Mouse (Mus musculus) left cerebral cortex, postnatal 25 days (tissue): ENCODE measurements around the gene Insm1. TPM values are rescaled to one million over a fixed set of nuclear protein-coding genes. Genes with fewer than 3 reads are reported as not detected.
A peak's percentile ranks its signal among the peaks of the same experiment; 100 is the strongest.

Source experiments
- DNase-seq, 2 experiments: peaks; one replicate each; pipeline ENCODE4 v3.0.0; 2022; ENCODE audit warnings: low spot score in 2 of 2, mixed read lengths in 1 of 2
- intact Hi-C: fragments of 180-260 bp; cut with DNase I; formaldehyde crosslinking; loops from one replicate; pipeline ENCODE4 v1.15.1; 2025
- total RNA-seq, 2 experiments: library from RNA; stranded (reverse); gene quantifications; 2 replicates each; pipeline ENCODE4 v1.2.3; 2021

The Insm1 gene
- total RNA-seq, 2 experiments from 2014 or later, result 4.0 to 4.2 TPM

- DNase-seq, result peak; percentile 18 to 39
- intact Hi-C loops, result loop anchor here (5.0 kb wide), 2 partner anchors 140 to 265 kb away; no protein-coding TSS in a partner anchor
These were observed 806 bp downstream of the Insm1 start for GRCm38 (mm10) chr2:146222279-146223175.

- intact Hi-C loops, result loop anchor here (5.0 kb wide), 2 partner anchors 139 to 266 kb away; no protein-coding TSS in a partner anchor
- peak; percentile 33 to 41 for DNase-seq
These were observed 1.6 kb downstream of the Insm1 start for GRCm38 (mm10) chr2:146223176-146223905.

GRCm38 (mm10) chr2:146224141-146224540 is 2.4 kb downstream of the Insm1 start:
- no peak for DNase-seq
- intact Hi-C loops, result loop anchor here (5.0 kb wide), 2 partner anchors 138 to 267 kb away; no protein-coding TSS in a partner anchor

GRCm38 (mm10) chr2:146225818-146226217 is 4.1 kb downstream of the Insm1 start:
- no peak for DNase-seq
- intact Hi-C loops, result no loop called here

GRCm38 (mm10) chr2:146226484-146226883 is 4.8 kb downstream of the Insm1 start:
- no peak for DNase-seq
- intact Hi-C loops, result no loop called here

GRCm38 (mm10) chr2:146227646-146228045 is 5.9 kb downstream of the Insm1 start:
- DNase-seq, result no peak
- intact Hi-C loops, result no loop called here

- no peak for DNase-seq
- intact Hi-C loops, result no loop called here
These were observed 6.7 kb downstream of the Insm1 start for GRCm38 (mm10) chr2:146228435-146228834.

- DNase-seq, result peak in 1 of 2 experiments; percentile 44
- intact Hi-C loops, result no loop called here
These were observed 9.8 kb downstream of the Insm1 start for GRCm38 (mm10) chr2:146231485-146231884.

GRCm38 (mm10) chr2:146239196-146239747 is 17.6 kb downstream of the Insm1 start:
- intact Hi-C loops, result no loop called here

GRCm38 (mm10) chr2:146244049-146244448 is 22.3 kb downstream of the Insm1 start:
- intact Hi-C loops, result no loop called here
- DNase-seq, result no peak

More at GRCm38 (mm10) chr2:146239196-146239747, 17.6 kb downstream of the Insm1 start:
- no peak for DNase-seq

GRCm38 (mm10) chr2:146245401-146245800 is 23.7 kb downstream of the Insm1 start:
- no peak for DNase-seq
- intact Hi-C loops, result no loop called here

- peak; percentile 30 to 42 for DNase-seq
- intact Hi-C loops, result no loop called here
These were observed 24.8 kb downstream of the Insm1 start for GRCm38 (mm10) chr2:146246409-146247075.

- intact Hi-C loops, result no loop called here
- DNase-seq, result no peak
These were observed 25.9 kb downstream of the Insm1 start for GRCm38 (mm10) chr2:146247576-146247975.

GRCm38 (mm10) chr2:146249033-146249432 is 27.3 kb downstream of the Insm1 start:
- DNase-seq, result no peak
- intact Hi-C loops, result no loop called here

GRCm38 (mm10) chr2:146250236-146250904 is 28.6 kb downstream of the Insm1 start:
- DNase-seq, result no peak
- intact Hi-C loops, result no loop called here

GRCm38 (mm10) chr2:146254387-146254786 is 32.7 kb downstream of the Insm1 start:
- intact Hi-C loops, result no loop called here

GRCm38 (mm10) chr2:146255636-146256035 is 33.9 kb downstream of the Insm1 start:
- intact Hi-C loops, result no loop called here
- DNase-seq, result no peak

More at GRCm38 (mm10) chr2:146254387-146254786, 32.7 kb downstream of the Insm1 start:
- no peak for DNase-seq

GRCm38 (mm10) chr2:146256321-146256875 is 34.7 kb downstream of the Insm1 start:
- intact Hi-C loops, result no loop called here

GRCm38 (mm10) chr2:146257037-146257436 is 35.3 kb downstream of the Insm1 start:
- no peak for DNase-seq
- intact Hi-C loops, result no loop called here

More at GRCm38 (mm10) chr2:146256321-146256875, 34.7 kb downstream of the Insm1 start:
- peak in 1 of 2 experiments; percentile 14 for DNase-seq
